Mouse (Mus musculus) kidney, embryonic 15.5 days (tissue): ENCODE measurements around the gene Il1r1. TPM values are rescaled to one million over a fixed set of nuclear protein-coding genes. Genes with fewer than 3 reads are reported as not detected.

ENCODE experiments used
- ATAC-seq: fragments of 200-750 bp; cut with Nextera tagmentation; replicated peaks from 2 replicates; pipeline ENCODE4 v1.8.0; 2017; ENCODE audit warnings: moderate TSS enrichment; ENCODE audit not compliant: low FRiP score
- H3K27ac ChIP-seq: fragments of 300-500 bp; sonication (generic); 2 replicates; pipeline ENCODE4 v1.5.1; 2015; ENCODE audit warnings: mild to moderate bottlenecking, inconsistent platforms
- H3K27me3 ChIP-seq: fragments of 300-500 bp; sonication (generic); 2 replicates; pipeline ENCODE4 v1.6.1; 2015; ENCODE audit warnings: inconsistent platforms
- H3K36me3 ChIP-seq: fragments of 300-500 bp; sonication (generic); 2 replicates; pipeline ENCODE4 v1.6.1; 2015; ENCODE audit warnings: inconsistent platforms
- H3K4me1 ChIP-seq: fragments of 300-500 bp; sonication (generic); 2 replicates; pipeline ENCODE4 v1.6.1; 2015; ENCODE audit warnings: inconsistent platforms
- H3K4me2 ChIP-seq: fragments of 300-500 bp; sonication (generic); 2 replicates; pipeline ENCODE4 v1.6.1; 2015; ENCODE audit warnings: moderate library complexity, mild to moderate bottlenecking, inconsistent platforms
- H3K4me3 ChIP-seq: fragments of 300-500 bp; sonication (generic); replicated peaks from 2 replicates; pipeline ENCODE4 v1.5.1; 2015; ENCODE audit warnings: mild to moderate bottlenecking, inconsistent platforms
- H3K9ac ChIP-seq: fragments of 300-500 bp; sonication (generic); 2 replicates; pipeline ENCODE4 v1.6.1; 2015; ENCODE audit warnings: mild to moderate bottlenecking, inconsistent platforms
- H3K9me3 ChIP-seq: fragments of 300-500 bp; sonication (generic); replicated peaks from 2 replicates; pipeline ENCODE4 v1.6.1; 2016; ENCODE audit warnings: inconsistent platforms
- WGBS: fragments of 180-500 bp; shearing (Covaris S2); methylation state at CpG from one replicate; pipeline ENCODE4 v1.1.7; 2015; ENCODE audit warnings: mixed read lengths; 5-methylcytosine and 5-hydroxymethylcytosine counted together
- polyA plus RNA-seq: library from polyadenylated mRNA; unstranded; fragments of >200 nt; fragmentation: Nextera tagmentation; extraction: Ambion mirVana; gene quantifications from 2 replicates; pipeline ENCODE4 v1.2.1, GENCODE M21; 2015

The Il1r1 gene
- polyA plus RNA-seq, 1 experiment from 2014 or later: 4.6 TPM

DNA sequence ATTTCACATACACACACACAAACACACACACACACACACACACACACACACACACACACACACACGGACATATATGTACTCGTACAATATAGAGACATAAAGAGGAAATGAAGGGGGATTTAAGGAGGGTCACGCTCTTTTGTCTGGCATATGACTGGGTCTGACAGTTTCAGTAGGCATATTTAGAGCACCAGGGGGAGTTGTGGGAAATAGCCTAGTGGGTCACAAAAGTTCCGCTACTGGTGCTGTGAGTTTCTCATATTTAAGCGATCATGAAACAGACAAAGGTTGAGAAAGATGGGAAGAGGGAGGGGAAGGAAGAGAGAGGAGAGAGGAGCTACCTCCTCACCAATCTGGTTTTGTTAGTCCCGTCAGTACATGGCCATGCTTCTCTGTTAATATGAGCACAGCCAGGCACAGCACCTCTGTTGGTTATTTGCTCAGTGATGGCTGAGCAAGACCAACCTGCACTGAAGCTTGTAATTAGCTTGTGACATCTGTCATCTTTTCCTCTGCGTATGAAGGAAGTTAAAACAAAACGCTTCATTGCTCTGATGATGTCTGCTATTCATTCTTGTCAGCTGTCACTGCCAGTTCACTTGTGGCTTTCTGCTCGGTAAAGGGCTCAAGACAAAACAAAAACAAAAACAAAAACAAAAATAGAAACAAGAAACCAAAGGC is 37.7 kb downstream of the Il1r1 start:
- H3K27me3 ChIP-seq: peaks cover 4% of the 10 kb centered on the region
- H3K27ac ChIP-seq: no peak overlapping the region
- no peak overlapping the region for H3K9ac ChIP-seq
- peaks cover 25% of the 10 kb centered on the region for H3K4me1 ChIP-seq
- no peak overlapping the region for H3K4me2 ChIP-seq
- no peak for ATAC-seq
- 58% methylated on average over 9 of the region's 9 CpGs for WGBS
- no peaks in the 10 kb centered on the region for H3K36me3 ChIP-seq
- no peaks in the 10 kb centered on the region for H3K9me3 ChIP-seq
- H3K4me3 ChIP-seq: no peak overlapping the region

DNA sequence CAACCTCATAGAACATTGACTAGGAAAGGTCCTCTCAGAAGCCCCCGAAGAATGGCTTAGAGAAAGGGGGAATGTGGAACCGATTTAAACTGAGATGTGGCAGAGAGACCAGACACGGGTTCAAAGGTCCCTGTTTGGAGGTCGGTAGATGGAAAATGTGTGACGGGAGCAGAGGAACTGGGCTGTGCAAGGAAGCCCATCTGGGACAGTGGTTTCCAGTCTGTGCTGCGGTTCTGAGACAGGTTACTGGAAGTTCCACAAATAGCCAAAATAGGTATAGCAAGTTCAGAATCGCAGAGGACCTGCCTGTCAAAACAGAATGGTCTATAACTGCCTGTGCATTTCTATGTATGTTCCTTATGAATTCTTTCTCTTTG is 38.2 kb downstream of the Il1r1 start:
- Histone ChIP-seq H3K36me3 (no peaks in the 10 kb centered on the region), H3K4me2 (no peak overlapping the region), H3K4me1 (peaks cover 25% of the 10 kb centered on the region), H3K27ac (no peak overlapping the region), H3K27me3 (peaks cover 8% of the 10 kb centered on the region), H3K4me3 (no peak overlapping the region), H3K9me3 (no peaks in the 10 kb centered on the region), H3K9ac (no peak overlapping the region)
- no peak for ATAC-seq
- 70% methylated on average over 7 of the region's 7 CpGs for WGBS

DNA sequence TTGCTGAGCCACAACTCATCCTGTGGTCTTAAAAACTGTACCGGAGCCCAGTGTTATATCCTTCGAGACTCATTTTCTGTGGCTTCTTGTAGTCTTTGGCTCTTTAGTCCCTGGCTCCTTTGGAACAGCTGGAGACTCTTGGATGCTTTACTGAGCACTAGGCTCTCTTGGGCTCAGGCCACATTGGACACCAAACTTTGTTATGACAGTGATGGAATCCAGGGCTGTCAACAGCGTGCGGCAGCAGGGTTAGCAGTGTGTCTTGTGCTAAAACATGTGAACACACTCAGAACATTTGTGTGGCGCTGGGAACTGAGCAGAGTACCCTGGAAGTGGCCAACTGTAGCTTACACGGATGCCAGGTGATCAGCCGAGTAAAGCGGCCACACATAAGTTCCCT is 38.8 kb downstream of the Il1r1 start:
- WGBS: 91% methylated on average over 8 of the region's 8 CpGs
- ATAC-seq: no peak

DNA sequence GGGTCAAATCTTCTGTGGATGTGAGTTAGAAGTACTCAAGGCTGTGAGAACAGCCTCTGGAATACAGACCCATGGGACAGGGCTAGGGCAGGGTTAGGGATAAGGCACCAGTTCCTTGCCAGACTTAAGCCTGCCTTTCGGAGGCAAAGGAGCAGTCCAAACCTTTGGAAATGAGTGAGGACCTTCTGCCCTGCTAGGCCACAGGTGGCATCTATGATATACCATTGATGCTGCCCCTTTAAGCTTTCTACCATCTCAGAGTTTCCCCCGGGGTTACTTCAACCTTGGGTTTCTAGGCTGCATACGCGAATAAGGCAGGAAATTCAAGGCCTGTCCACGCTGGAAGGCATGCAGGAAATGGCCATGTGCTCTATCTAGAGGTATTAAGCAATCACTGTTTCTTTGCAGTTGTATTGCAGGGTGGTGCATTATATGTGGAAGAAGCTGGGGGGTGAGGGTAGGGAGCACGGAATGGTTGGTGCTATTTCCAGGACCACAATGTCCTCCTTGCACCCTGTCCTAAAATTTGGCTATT is 40.5 kb downstream of the Il1r1 start:
- 74% methylated on average over 6 of the region's 6 CpGs for whole genome bisulfite sequencing
- ATAC-seq: no peak
- Histone ChIP-seq H3K9me3 (no peaks in the 10 kb centered on the region), H3K4me1 (peaks cover 25% of the 10 kb centered on the region), H3K36me3 (no peaks in the 10 kb centered on the region), H3K4me3 (no peak overlapping the region), H3K4me2 (no peak overlapping the region), H3K27me3 (peaks cover 8% of the 10 kb centered on the region), H3K9ac (no peak overlapping the region), H3K27ac (no peak overlapping the region)

More for the DNA sequence above, 38.8 kb downstream of the Il1r1 start:
- Histone ChIP-seq H3K4me2 (no peak overlapping the region), H3K36me3 (no peaks in the 10 kb centered on the region), H3K27me3 (peaks cover 8% of the 10 kb centered on the region), H3K27ac (no peak overlapping the region), H3K9me3 (no peaks in the 10 kb centered on the region), H3K4me3 (no peak overlapping the region), H3K9ac (no peak overlapping the region), H3K4me1 (peaks cover 25% of the 10 kb centered on the region)

DNA sequence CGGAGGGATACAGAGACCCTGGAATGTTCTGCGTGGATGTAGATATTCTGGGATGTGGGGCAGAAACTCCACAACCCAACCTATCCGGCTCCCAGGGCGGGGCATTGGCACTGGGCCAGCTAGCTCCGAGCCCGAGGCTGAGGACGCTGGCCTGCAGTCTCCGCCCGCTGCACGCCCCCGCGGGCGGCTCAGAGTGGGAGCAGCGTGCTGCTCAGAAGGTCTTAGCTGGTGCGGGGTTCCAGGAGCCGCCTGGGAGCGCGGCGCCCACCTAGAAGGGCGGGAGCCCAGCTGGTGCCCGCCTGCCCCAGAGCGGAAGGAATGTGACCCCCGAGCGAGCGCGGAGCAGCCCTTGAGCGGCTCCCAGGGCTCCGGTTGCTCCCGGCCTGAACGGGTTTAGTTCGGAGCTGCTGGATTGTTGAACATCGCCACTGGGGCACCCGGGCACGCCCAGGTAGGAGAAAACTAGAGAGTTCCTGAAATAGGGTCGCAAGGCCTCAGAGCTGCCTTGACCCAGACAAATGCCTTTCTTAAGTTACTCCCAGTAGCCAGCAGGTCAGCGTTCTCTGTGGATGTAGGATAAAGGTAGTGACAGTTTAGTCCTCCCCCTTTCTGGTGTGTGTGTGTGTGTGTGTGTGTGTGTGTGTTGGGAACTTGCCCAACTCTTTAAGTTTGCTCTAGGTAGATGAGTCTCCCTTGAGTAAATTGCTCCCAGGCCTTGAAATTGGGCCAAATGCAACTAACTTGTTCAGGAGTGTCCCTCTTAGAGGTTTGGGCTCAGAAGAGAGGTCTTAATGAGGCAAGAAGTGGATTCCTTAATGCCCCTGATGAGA is 41.8 kb downstream of the Il1r1 start:
- Histone ChIP-seq H3K4me1 (peaks cover 25% of the 10 kb centered on the region), H3K36me3 (no peaks in the 10 kb centered on the region), H3K27me3 (peaks cover 8% of the 10 kb centered on the region), H3K4me3 (peak overlapping the region; percentile 54), H3K4me2 (peak overlapping the region; percentile 87), H3K9ac (peak overlapping the region; percentile 52; the same call in 1 of the 2 replicates), H3K9me3 (no peaks in the 10 kb centered on the region), H3K27ac (peak overlapping the region; percentile 78)
- peak; percentile 86 for ATAC-seq
- 2% methylated on average over 36 of the region's 36 CpGs for WGBS

DNA sequence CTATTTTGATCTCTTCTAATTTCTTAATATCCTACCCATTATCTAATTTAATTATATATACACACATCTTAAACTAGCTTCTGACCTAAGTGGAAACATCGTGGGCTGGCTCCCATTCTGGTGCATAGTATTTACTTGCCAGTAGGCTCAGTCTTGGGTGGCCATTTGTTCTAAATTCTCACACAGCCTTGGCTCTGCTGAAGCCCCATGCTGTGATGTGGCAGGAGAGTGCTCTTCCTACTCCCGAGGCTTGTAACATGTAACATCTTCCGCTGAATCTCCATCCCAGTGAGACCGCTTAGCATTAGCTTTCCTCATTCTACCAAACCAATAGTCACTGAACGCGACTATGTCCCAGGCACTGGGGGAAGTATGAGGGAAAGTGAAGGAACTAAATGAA is 43.0 kb downstream of the Il1r1 start:
- Histone ChIP-seq H3K9me3 (no peaks in the 10 kb centered on the region), H3K4me3 (no peak overlapping the region), H3K27ac (no peak overlapping the region), H3K4me2 (peak overlapping the region; percentile 87; the same call in 1 of the 2 replicates), H3K27me3 (peaks cover 8% of the 10 kb centered on the region), H3K36me3 (no peaks in the 10 kb centered on the region), H3K9ac (no peak overlapping the region), H3K4me1 (peaks cover 22% of the 10 kb centered on the region)
- WGBS: 88% methylated on average over 6 of the region's 6 CpGs
- ATAC-seq: no peak

DNA sequence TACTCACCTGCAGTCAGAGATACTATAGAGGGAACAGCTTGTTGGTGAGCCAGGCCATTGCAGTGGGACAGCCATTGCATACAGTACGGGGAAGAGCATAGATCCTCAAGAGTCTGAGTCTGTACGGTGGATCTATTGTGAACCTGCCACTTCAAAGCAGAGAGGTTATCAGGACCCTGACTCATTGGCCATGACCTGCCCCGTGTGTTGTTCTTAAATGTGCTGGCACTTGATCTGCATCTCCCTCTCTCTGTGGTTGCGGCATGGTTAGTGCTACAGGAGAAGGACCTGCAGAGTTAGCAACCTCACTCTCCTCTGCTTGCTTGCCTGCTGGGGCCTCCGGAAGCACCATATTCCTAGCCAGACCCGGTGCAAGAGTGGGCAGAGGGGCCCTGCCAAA is 43.7 kb downstream of the Il1r1 start:
- 78% methylated on average over 6 of the region's 6 CpGs for WGBS
- Histone ChIP-seq H3K4me2 (no peak overlapping the region), H3K4me1 (peaks cover 22% of the 10 kb centered on the region), H3K4me3 (no peak overlapping the region), H3K27me3 (peaks cover 8% of the 10 kb centered on the region), H3K9ac (no peak overlapping the region), H3K27ac (no peak overlapping the region), H3K9me3 (no peaks in the 10 kb centered on the region), H3K36me3 (no peaks in the 10 kb centered on the region)
- ATAC-seq: no peak

DNA sequence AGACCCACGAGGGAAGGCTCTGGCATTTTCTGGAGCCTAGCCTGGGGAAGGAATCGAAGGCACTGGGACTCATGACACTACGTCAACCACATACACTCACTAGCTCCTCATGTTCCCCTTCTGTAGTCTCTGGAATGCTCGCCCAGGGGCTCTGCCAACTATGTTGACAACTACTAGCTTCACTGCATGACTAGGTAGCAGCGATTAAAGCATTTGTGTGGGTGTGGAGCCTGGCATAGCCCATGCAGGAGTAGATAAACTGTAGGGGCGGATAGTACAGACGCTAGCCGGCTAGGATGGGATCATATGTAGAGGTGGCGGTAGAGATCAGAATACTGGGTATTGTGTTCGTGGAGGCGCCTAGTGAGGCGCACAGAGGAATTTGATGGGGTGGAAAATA is 45.5 kb downstream of the Il1r1 start:
- no peak for ATAC-seq
- Histone ChIP-seq H3K4me1 (peaks cover 19% of the 10 kb centered on the region), H3K27ac (no peak overlapping the region), H3K4me2 (no peak overlapping the region), H3K27me3 (peaks cover 8% of the 10 kb centered on the region), H3K36me3 (no peaks in the 10 kb centered on the region), H3K9ac (no peak overlapping the region), H3K4me3 (no peak overlapping the region), H3K9me3 (no peaks in the 10 kb centered on the region)
- WGBS: 81% methylated on average over 12 of the region's 12 CpGs

DNA sequence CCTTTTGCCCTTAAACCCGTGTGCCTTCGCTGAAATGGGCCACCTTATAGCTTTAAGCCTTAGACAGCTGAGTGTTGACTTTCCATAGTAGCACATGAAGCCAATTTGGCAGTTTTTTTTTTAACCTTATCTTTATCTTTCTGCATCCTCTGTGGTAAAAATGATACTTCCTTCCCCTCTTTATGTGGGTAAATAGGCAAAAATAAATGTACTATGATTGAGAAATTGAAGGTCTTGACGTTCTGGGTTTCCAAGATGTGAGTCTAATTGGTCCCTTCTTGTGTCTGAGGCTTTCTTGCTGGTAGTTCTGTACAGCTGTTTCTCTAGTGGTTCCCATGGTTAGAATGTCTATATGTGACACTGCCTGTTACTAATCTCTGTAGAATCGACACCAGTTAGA is 46.2 kb downstream of the Il1r1 start:
- no peak overlapping the region for H3K4me3 ChIP-seq
- H3K4me2 ChIP-seq: no peak overlapping the region
- WGBS: 84% methylated on average over 4 of the region's 4 CpGs
- no peaks in the 10 kb centered on the region for H3K9me3 ChIP-seq
- H3K9ac ChIP-seq: no peak overlapping the region
- no peaks in the 10 kb centered on the region for H3K36me3 ChIP-seq
- peaks cover 15% of the 10 kb centered on the region for H3K4me1 ChIP-seq
- ATAC-seq: no peak
- H3K27me3 ChIP-seq: peaks cover 8% of the 10 kb centered on the region
- H3K27ac ChIP-seq: no peak overlapping the region

DNA sequence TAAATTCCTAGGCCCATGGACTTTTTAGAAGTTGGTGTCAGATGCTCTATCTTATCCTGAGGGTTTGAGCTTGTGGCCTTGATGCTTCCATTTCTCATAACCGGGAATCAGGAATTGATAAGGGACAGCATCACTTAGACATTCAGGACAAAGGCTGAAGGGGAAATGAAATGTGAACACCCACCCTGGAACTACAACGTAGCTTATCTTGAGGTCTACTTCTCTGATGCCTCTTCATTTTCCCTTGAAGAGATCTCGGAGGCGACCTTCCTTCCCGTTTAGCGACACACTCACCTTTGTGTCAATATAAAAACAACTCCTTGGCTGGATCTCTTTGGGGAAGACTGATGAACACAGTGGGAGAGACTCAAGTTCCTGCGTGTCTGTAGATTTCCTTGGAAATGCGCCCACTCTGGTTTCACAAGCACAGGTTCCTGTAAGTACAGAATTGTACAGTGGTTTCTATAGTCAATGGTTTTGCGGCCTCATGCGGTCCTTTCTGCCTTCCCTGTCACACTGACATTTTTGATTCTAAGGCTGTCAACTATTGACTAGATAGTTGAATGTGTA is 46.7 kb downstream of the Il1r1 start:
- 89% methylated on average over 10 of the region's 10 CpGs for whole genome bisulfite sequencing
- ATAC-seq: no peak

DNA sequence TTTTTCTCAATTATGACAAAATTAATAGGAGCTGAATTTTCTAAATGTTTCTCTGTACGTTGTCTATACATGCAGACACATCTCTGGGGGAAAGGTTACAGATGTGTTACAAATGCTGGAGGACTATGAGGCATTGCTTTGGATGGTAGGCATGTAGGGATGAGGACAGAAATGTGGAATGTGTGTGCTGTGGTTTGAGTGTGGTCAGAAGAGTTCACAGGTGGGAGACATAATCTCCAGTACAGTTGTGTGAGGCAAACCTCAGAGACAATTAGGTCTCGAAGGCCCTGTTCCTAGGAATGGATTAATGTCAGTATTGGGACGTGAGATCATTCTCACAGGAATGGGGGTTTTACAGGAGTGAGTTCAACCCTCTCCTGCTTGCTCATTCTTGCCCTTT is 47.3 kb downstream of the Il1r1 start:
- H3K9ac ChIP-seq: no peak overlapping the region
- H3K4me3 ChIP-seq: no peak overlapping the region
- 88% methylated on average over 3 of the region's 3 CpGs for WGBS
- H3K27ac ChIP-seq: no peak overlapping the region
- H3K4me2 ChIP-seq: no peak overlapping the region
- H3K36me3 ChIP-seq: no peaks in the 10 kb centered on the region
- peaks cover 6% of the 10 kb centered on the region for H3K27me3 ChIP-seq
- H3K9me3 ChIP-seq: no peaks in the 10 kb centered on the region
- no peak for ATAC-seq
- peaks cover 3% of the 10 kb centered on the region; the same call in 1 of the 2 replicates for H3K4me1 ChIP-seq

More for the DNA sequence above, 46.7 kb downstream of the Il1r1 start:
- no peak overlapping the region for H3K4me2 ChIP-seq
- H3K36me3 ChIP-seq: no peaks in the 10 kb centered on the region
- H3K9me3 ChIP-seq: no peaks in the 10 kb centered on the region
- H3K4me1 ChIP-seq: peaks cover 9% of the 10 kb centered on the region
- H3K4me3 ChIP-seq: no peak overlapping the region
- H3K9ac ChIP-seq: no peak overlapping the region
- peaks cover 8% of the 10 kb centered on the region for H3K27me3 ChIP-seq
- H3K27ac ChIP-seq: no peak overlapping the region

DNA sequence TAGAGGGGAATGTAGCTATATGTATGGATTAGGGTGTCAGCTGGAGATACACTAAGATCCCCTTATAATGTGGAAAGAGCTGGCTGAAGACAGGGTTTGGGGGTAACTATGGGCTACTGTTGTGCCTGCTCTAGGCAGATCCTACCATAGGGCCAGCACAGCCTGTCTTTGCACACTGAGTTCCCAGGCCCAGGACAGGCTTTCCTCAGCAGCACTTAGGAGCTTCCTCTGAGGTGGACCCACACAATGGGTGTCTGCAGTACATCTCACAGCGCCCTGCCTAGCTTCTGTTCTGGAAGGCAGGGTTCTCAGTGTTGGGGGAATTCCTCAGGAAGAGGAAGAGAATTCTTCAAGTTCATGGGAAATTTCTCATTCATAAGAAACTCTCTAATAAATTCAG is 48.6 kb downstream of the Il1r1 start:
- Histone ChIP-seq H3K4me1 (no peaks in the 10 kb centered on the region), H3K9me3 (no peaks in the 10 kb centered on the region), H3K4me2 (no peak overlapping the region), H3K9ac (no peak overlapping the region), H3K27ac (no peak overlapping the region), H3K27me3 (no peaks in the 10 kb centered on the region), H3K4me3 (no peak overlapping the region), H3K36me3 (no peaks in the 10 kb centered on the region)
- WGBS: 90% methylated on average over 1 of the region's 1 CpGs
- ATAC-seq: no peak
